Mouse (Mus musculus): ENCODE results near the gene Fuz. TPM values are rescaled to one million over a fixed set of nuclear protein-coding genes. Genes with fewer than 3 reads are reported as not detected.

Gene Fuz
- total RNA-seq, 2 experiments from 2014 or later: 12.9 to 15.0 TPM

GRCm38 (mm10) chr7:44916191-44916590 is 20.3 kb downstream of the Fuz start:
- intact Hi-C loops (cut with DNase I): no loop called here
- DNase-seq (ENCODE audit: low spot score): no peak

DNA sequence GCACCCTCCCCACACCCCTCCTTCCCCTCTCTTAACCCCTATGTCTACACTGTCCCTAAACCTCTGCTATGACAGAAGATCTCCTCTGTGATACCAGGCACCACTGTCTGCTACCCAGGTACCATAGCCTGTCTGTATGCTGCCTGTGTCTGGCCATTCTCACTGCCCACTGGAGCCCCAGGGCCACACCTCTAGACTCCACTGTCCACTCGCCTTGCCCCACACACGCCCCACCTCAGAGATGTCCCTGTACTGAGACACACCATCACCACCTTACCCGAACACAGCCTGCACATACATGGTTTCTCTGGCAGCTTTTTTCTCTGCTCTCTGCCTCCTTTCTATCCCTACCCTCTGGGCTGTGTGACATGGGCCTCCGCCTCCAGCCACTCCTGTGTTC is 21.0 kb downstream of the Fuz start:
- DNase-seq (ENCODE audit: low spot score): no peak
- intact Hi-C loops (cut with DNase I): no loop called here

DNA sequence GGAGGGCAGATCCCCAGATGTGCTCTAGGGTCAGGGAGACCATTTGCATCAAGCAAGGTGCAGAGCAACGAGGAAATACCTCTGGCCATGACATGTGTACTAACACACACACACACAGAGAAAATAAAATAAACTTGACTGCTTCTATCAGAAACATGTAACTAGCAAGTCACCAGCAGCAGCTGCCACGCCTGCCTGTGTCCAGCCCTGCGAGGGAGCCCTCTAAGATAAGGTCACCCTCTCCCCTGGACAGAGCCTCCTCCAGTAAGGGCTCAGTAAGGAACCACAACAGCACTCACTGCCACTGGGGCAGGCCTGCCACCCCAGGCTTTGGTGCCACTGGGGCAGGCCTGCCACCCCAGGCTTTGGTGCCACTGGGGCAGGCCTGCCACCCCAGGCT is 22.3 kb downstream of the Fuz start:
- DNase-seq (ENCODE audit: low spot score): no peak

GRCm38 (mm10) chr7:44919127-44919526 is 23.2 kb downstream of the Fuz start:
- intact Hi-C loops (cut with DNase I): no loop called here
- DNase-seq (ENCODE audit: low spot score): no peak

More for the DNA sequence above, 22.3 kb downstream of the Fuz start:
- intact Hi-C loops (cut with DNase I): no loop called here

GRCm38 (mm10) chr7:44922530-44922929 is 26.7 kb downstream of the Fuz start:
- intact Hi-C loops (cut with DNase I): no loop called here

DNA sequence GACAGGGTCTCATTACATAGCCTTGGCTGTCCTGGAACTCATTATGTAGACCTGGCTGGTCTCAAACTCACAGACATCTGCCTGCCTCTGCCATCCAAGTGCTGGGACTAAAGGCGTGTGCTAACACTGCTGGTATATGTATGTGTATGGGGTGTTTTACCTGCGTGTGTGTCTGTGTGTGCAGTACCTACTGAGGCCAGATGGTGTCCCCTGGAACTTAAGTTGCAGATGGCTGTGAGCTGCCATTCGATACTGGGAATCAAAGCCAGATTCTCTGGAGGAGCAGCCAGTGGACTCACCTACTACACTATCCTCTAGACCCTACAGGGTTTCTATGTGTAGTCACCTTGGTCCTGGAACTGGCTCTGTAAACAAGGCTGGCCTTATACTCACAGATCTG is 29.6 kb downstream of the Fuz start:
- intact Hi-C loops (cut with DNase I): loop anchor here (1.0 kb wide), 1 partner anchor 32 kb away; no protein-coding TSS in a partner anchor
- no peak for DNase-seq (ENCODE audit: low spot score)

More at GRCm38 (mm10) chr7:44922530-44922929, 26.7 kb downstream of the Fuz start:
- no peak for DNase-seq (ENCODE audit: low spot score)

DNA sequence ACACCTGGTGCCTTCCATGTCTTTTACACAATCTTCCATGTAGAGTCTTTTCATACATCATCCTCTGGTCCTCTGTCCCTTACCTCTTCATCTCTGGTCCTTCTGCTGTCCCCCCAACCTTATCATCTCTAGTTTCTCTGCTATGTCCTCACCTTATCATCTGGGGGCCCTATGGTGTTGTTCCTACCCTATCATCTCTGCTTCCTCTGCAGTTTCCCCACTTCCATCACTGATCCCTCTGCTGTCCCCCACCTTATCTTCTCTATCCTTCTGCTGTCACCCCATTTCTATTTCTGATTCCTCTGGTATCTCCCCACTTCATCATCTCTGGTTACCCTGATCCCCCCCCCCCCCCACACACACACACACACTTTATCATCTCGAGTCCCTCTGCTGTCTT is 32.7 kb downstream of the Fuz start:
- no peak for DNase-seq (ENCODE audit: low spot score)
- intact Hi-C loops (cut with DNase I): no loop called here

- peak; percentile 100 for DNase-seq (ENCODE audit: low spot score)
- intact Hi-C loops (cut with DNase I): no loop called here
Measured at GRCm38 (mm10) chr7:44929204-44930151, 33.6 kb downstream of the Fuz start, which contains the start of gene Ap2a1. Ap2a1 (minus strand) TSS chr7:44929496.

- intact Hi-C loops (cut with DNase I): no loop called here
- no peak for DNase-seq (ENCODE audit: low spot score)
Measured at GRCm38 (mm10) chr7:44938680-44939079, 42.8 kb downstream of the Fuz start.

GRCm38 (mm10) chr7:44942904-44943303 is 47.0 kb downstream of the Fuz start, which contains the start of gene Tsks:
Tsks (plus strand) TSS chr7:44943204.
- intact Hi-C loops (cut with DNase I): no loop called here
- DNase-seq (ENCODE audit: low spot score): no peak

GRCm38 (mm10) chr7:44949922-44950321 is 54.0 kb downstream of the Fuz start:
- intact Hi-C loops (cut with DNase I): no loop called here
- no peak for DNase-seq (ENCODE audit: low spot score)

- intact Hi-C loops (cut with DNase I): loop anchor here (1.0 kb wide), 1 partner anchor 20 kb away; no protein-coding TSS in a partner anchor
- DNase-seq (ENCODE audit: low spot score): peak; percentile 72
Measured at GRCm38 (mm10) chr7:44951960-44952359, 56.1 kb downstream of the Fuz start.

Small RNA genes lying within 50 kb of the gene (microRNA-seq; reads per million reads assigned to microRNA genes)
- not detected for gene Mir707

Other genes starting within 250 kb of the Fuz start
- gene Myh14, start 225.2 kb upstream of the Fuz start, total RNA-seq (2021): 10 to 100 TPM; 72.2 to 80.8 TPM
- gene Izumo2, start 187.3 kb upstream of the Fuz start, total RNA-seq (2021): not detected
- gene Vrk3, start 147.7 kb upstream of the Fuz start, total RNA-seq (2021): 10 to 100 TPM; 22.8 to 24.3 TPM
- gene Zfp473, start 145.0 kb upstream of the Fuz start, total RNA-seq (2021): under 1 TPM in 1 of 2 experiments, not detected in 1; 0.21 TPM
- 10 to 100 TPM; 26.0 to 28.6 TPM for gene Nup62, start 80.0 kb upstream of the Fuz start, total RNA-seq (2021)
- gene Il4i1, start 79.7 kb upstream of the Fuz start, total RNA-seq (2021): 1 to 10 TPM in 1 of 2 experiments, under 1 TPM in 1; 0.62 to 2.2 TPM
- 10 to 100 TPM; 63.7 to 64.5 TPM for gene Atf5, start 79.4 kb upstream of the Fuz start, total RNA-seq (2021)
- gene Akt1s1, start 47.1 kb upstream of the Fuz start, total RNA-seq (2021): 10 to 100 TPM; 61.8 to 75.9 TPM
- gene Tbc1d17, start 47.0 kb upstream of the Fuz start, total RNA-seq (2021): 10 to 100 TPM; 44.3 to 47.0 TPM
- 10 to 100 TPM; 16.0 to 16.6 TPM for gene Pnkp, start 38.9 kb upstream of the Fuz start, total RNA-seq (2021)
- gene Ptov1, start 26.3 kb upstream of the Fuz start, total RNA-seq (2021): 100 to 1,000 TPM; 153 to 165 TPM
- gene Med25, start 3.4 kb upstream of the Fuz start, total RNA-seq (2021): 10 to 100 TPM; 66.7 to 73.9 TPM
- 10 to 100 TPM; 72.5 to 73.1 TPM for gene Ap2a1, start 33.4 kb downstream of the Fuz start, total RNA-seq (2021)
- not detected for gene Tsks, start 47.1 kb downstream of the Fuz start, total RNA-seq (2021)
- 1 to 10 TPM; 2.7 to 3.1 TPM for gene Cpt1c, start 78.8 kb downstream of the Fuz start, total RNA-seq (2021)
- 100 to 1,000 TPM; 105 to 111 TPM for gene Prmt1, start 90.5 kb downstream of the Fuz start, total RNA-seq (2021)
- gene Irf3, start 101.6 kb downstream of the Fuz start, total RNA-seq (2021): 10 to 100 TPM; 28.3 to 30.9 TPM
- gene Bcl2l12, start 102.6 kb downstream of the Fuz start, total RNA-seq (2021): 10 to 100 TPM; 10.2 to 11.2 TPM
- gene Scaf1, start 120.3 kb downstream of the Fuz start, total RNA-seq (2021): 10 to 100 TPM; 45.5 to 49.7 TPM
- 10 to 100 TPM; 48.9 to 56.6 TPM for gene Rras, start 121.9 kb downstream of the Fuz start, total RNA-seq (2021)
- 10 to 100 TPM; 23.2 to 27.7 TPM for gene Prr12, start 156.8 kb downstream of the Fuz start, total RNA-seq (2021)
- 10 to 100 TPM; 25.7 to 27.8 TPM for gene Nosip, start 166.3 kb downstream of the Fuz start, total RNA-seq (2021)
- 1 to 10 TPM; 6.8 to 7.1 TPM for gene Prrg2, start 166.6 kb downstream of the Fuz start, total RNA-seq (2021)
- gene Rcn3, start 196.1 kb downstream of the Fuz start, total RNA-seq (2021): 10 to 100 TPM; 28.1 to 32.4 TPM
- 10 to 100 TPM; 66.1 to 71.7 TPM for gene Fcgrt, start 207.8 kb downstream of the Fuz start, total RNA-seq (2021)
- 100 to 1,000 TPM; 517 to 569 TPM for gene Rps11, start 228.4 kb downstream of the Fuz start, total RNA-seq (2021)
- gene Rpl13a, start 232.7 kb downstream of the Fuz start, total RNA-seq (2021): 100 to 1,000 TPM; 613 to 620 TPM
- not detected for gene Gm45713, start 240.2 kb downstream of the Fuz start, total RNA-seq (2021)
- gene Flt3l, start 240.4 kb downstream of the Fuz start, total RNA-seq (2021): 10 to 100 TPM in 1 of 2 experiments, 1 to 10 TPM in 1; 5.3 to 15.0 TPM